Mouse (Mus musculus) embryonic facial prominence, embryonic 11.5 days (tissue): Measurements from ENCODE around the gene Mink1. TPM values are rescaled to one million over a fixed set of nuclear protein-coding genes. Genes with fewer than 3 reads are reported as not detected.

ENCODE experiments used
- ATAC-seq: fragments of 200-750 bp; cut with Nextera tagmentation; replicated peaks from 2 replicates; pipeline ENCODE4 v1.8.0; 2017; ENCODE audit warnings: low read depth; ENCODE audit not compliant: insufficient number of reproducible peaks, low FRiP score, low TSS enrichment
- DNase-seq: peaks from one replicate; pipeline ENCODE4 v3.0.0-alpha.2; 2015; ENCODE audit warnings: low spot score
- H3K27ac ChIP-seq: fragments of 300-500 bp; sonication (generic); replicated peaks from 2 replicates; pipeline ENCODE4 v1.5.1; 2014; ENCODE audit warnings: mild to moderate bottlenecking, low read depth, low read length, control low read depth
- H3K27me3 ChIP-seq: fragments of 300-500 bp; sonication (generic); 2 replicates; pipeline ENCODE4 v1.6.1; 2014; ENCODE audit warnings: mild to moderate bottlenecking, low read length, moderate library complexity, mixed read lengths; ENCODE audit not compliant: control insufficient read depth, insufficient read depth
- H3K36me3 ChIP-seq: fragments of 300-500 bp; sonication (generic); replicated peaks from 2 replicates; pipeline ENCODE4 v1.6.1; 2014; ENCODE audit warnings: low read depth, mild to moderate bottlenecking, low read length, moderate library complexity, mixed read lengths; ENCODE audit not compliant: control insufficient read depth, insufficient read depth
- H3K4me1 ChIP-seq: fragments of 300-500 bp; sonication (generic); 2 replicates; pipeline ENCODE4 v1.6.1; 2014; ENCODE audit warnings: low read length, mixed read lengths; ENCODE audit not compliant: control insufficient read depth, insufficient read depth
- H3K4me2 ChIP-seq: fragments of 300-500 bp; sonication (generic); 2 replicates; pipeline ENCODE4 v1.6.1; 2014; ENCODE audit warnings: low read depth, mild to moderate bottlenecking, control low read depth, low read length, moderate library complexity
- H3K4me3 ChIP-seq: fragments of 300-500 bp; sonication (generic); 2 replicates; pipeline ENCODE4 v1.5.1; 2014; ENCODE audit warnings: low read depth, low read length, control low read depth
- H3K9ac ChIP-seq: fragments of 300-500 bp; sonication (generic); replicated peaks from 2 replicates; pipeline ENCODE4 v1.6.1; 2014; ENCODE audit warnings: mild to moderate bottlenecking, control low read depth, low read length
- H3K9me3 ChIP-seq: fragments of 300-500 bp; sonication (generic); replicated peaks from 2 replicates; pipeline ENCODE4 v1.6.1; 2016; ENCODE audit warnings: mild to moderate bottlenecking, low read length, inconsistent platforms, mixed read lengths; ENCODE audit not compliant: control insufficient read depth
- WGBS: fragments of 180-500 bp; shearing (Covaris S2); extraction: QIAGEN DNeasy Blood & Tissue Kit; methylation state at CpG from one replicate; pipeline ENCODE4 v1.1.7; 2014; 5-methylcytosine and 5-hydroxymethylcytosine counted together
- polyA plus RNA-seq: library from polyadenylated mRNA; unstranded; fragments of >200 nt; fragmentation: Nextera tagmentation; extraction: Ambion mirVana; gene quantifications from 2 replicates; pipeline ENCODE4 v1.2.1, GENCODE M21; 2014

Gene Mink1
- polyA plus RNA-seq, 1 experiment from 2014 or later: 12.6 TPM

GRCm38 (mm10) chr11:70573872-70574271 is 11.2 kb downstream of the Mink1 start:
- Histone ChIP-seq H3K4me2 (no peak overlapping the region), H3K4me1 (no peaks in the 10 kb centered on the region), H3K27ac (no peak overlapping the region), H3K27me3 (no peaks in the 10 kb centered on the region), H3K9ac (no peak overlapping the region), H3K36me3 (no peaks in the 10 kb centered on the region), H3K9me3 (no peaks in the 10 kb centered on the region), H3K4me3 (no peak overlapping the region)
- WGBS: 79% methylated on average over 6 of the region's 6 CpGs
- DNase-seq: no peak
- no peak for ATAC-seq

- no peak for DNase-seq
Measured at GRCm38 (mm10) chr11:70577201-70577600, 14.5 kb downstream of the Mink1 start.

DNA sequence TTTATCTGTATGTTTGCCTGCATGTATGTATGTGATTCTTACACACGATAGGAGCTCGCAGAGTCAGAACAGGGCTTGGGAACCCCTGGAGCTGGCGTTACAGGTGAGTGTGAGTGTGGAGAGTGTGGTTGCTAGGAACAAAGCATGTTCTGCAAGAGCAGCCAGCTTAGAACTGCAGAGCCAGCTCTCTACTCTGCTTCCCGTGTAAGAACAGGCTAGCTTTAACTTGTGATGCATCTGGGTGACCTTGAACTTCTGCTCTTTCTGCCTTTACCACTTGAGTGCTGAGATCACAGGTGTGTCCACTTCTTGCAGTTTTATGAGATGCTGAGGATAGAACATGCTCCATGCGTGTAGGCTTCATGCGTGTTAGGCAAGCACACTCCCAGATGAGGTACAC is 16.3 kb downstream of the Mink1 start:
- H3K27ac ChIP-seq: no peak overlapping the region
- DNase-seq: no peak
- WGBS: 90% methylated on average over 6 of the region's 6 CpGs

More at GRCm38 (mm10) chr11:70577201-70577600, 14.5 kb downstream of the Mink1 start:
- WGBS: 84% methylated on average over 3 of the region's 3 CpGs
- H3K27ac ChIP-seq: no peak overlapping the region
- H3K4me3 ChIP-seq: no peak overlapping the region
- H3K4me2 ChIP-seq: no peak overlapping the region
- H3K4me1 ChIP-seq: peaks cover 3% of the 10 kb centered on the region; the same call in 1 of the 2 replicates
- H3K9ac ChIP-seq: no peak overlapping the region
- no peaks in the 10 kb centered on the region for H3K36me3 ChIP-seq
- H3K27me3 ChIP-seq: no peaks in the 10 kb centered on the region
- no peak for ATAC-seq
- no peaks in the 10 kb centered on the region for H3K9me3 ChIP-seq

GRCm38 (mm10) chr11:70579710-70580357 is 17.2 kb downstream of the Mink1 start:
- Histone ChIP-seq H3K36me3 (no peaks in the 10 kb centered on the region), H3K4me3 (no peak overlapping the region), H3K9ac (no peak overlapping the region), H3K4me1 (peaks cover 8% of the 10 kb centered on the region), H3K27ac (no peak overlapping the region), H3K9me3 (no peaks in the 10 kb centered on the region), H3K4me2 (no peak overlapping the region), H3K27me3 (no peaks in the 10 kb centered on the region)
- no peak for DNase-seq
- WGBS: 77% methylated on average over 9 of the region's 9 CpGs
- ATAC-seq: no peak

More for the DNA sequence above, 16.3 kb downstream of the Mink1 start:
- no peaks in the 10 kb centered on the region for H3K36me3 ChIP-seq
- peaks cover 8% of the 10 kb centered on the region for H3K4me1 ChIP-seq
- H3K4me3 ChIP-seq: no peak overlapping the region
- no peaks in the 10 kb centered on the region for H3K9me3 ChIP-seq
- H3K4me2 ChIP-seq: no peak overlapping the region
- no peak for ATAC-seq
- H3K27me3 ChIP-seq: no peaks in the 10 kb centered on the region
- H3K9ac ChIP-seq: no peak overlapping the region

DNA sequence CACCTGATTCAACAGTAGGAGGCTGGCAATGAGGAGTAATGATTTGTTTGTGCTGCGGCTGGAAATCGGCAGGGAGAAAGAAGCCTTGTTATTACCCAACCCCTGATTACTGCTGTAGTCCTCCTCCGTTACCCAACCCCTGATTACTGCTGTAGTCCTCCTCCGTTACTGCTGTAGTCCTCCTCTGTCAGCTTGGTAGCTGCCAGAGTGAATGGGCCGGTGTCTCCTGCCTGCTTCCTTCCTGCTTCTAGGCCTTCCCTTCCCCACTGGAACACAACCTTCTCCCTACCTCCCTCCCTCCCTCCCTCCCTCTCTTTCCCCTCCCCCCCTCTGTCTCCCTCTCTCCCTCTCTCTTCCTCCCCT is 17.7 kb downstream of the Mink1 start:
- H3K4me1 ChIP-seq: peaks cover 8% of the 10 kb centered on the region
- H3K4me2 ChIP-seq: no peak overlapping the region
- no peak for ATAC-seq
- 45% methylated on average over 5 of the region's 5 CpGs for WGBS
- H3K36me3 ChIP-seq: no peaks in the 10 kb centered on the region
- H3K4me3 ChIP-seq: no peak overlapping the region
- no peaks in the 10 kb centered on the region for H3K27me3 ChIP-seq
- DNase-seq: no peak
- no peak overlapping the region for H3K27ac ChIP-seq
- H3K9me3 ChIP-seq: no peaks in the 10 kb centered on the region
- H3K9ac ChIP-seq: no peak overlapping the region

- ATAC-seq (no peak), DNase-seq (no peak)
- H3K4me3 ChIP-seq: no peak overlapping the region
- no peaks in the 10 kb centered on the region for H3K36me3 ChIP-seq
- H3K4me1 ChIP-seq: peaks cover 8% of the 10 kb centered on the region
- no peak overlapping the region for H3K9ac ChIP-seq
- H3K4me2 ChIP-seq: no peak overlapping the region
- no peaks in the 10 kb centered on the region for H3K27me3 ChIP-seq
- no peak overlapping the region for H3K27ac ChIP-seq
- H3K9me3 ChIP-seq: no peaks in the 10 kb centered on the region
- 87% methylated on average over 3 of the region's 3 CpGs for WGBS
Measured at GRCm38 (mm10) chr11:70580921-70581320, 18.2 kb downstream of the Mink1 start.

- no peak for DNase-seq
- 53% methylated on average over 3 of the region's 3 CpGs for WGBS
- no peak overlapping the region for H3K4me3 ChIP-seq
- H3K36me3 ChIP-seq: no peaks in the 10 kb centered on the region
- no peaks in the 10 kb centered on the region for H3K27me3 ChIP-seq
- ATAC-seq: no peak
- H3K4me2 ChIP-seq: no peak overlapping the region
- no peaks in the 10 kb centered on the region for H3K9me3 ChIP-seq
- H3K9ac ChIP-seq: no peak overlapping the region
- H3K4me1 ChIP-seq: peaks cover 8% of the 10 kb centered on the region
- H3K27ac ChIP-seq: no peak overlapping the region
Measured at GRCm38 (mm10) chr11:70582196-70582595, 19.5 kb downstream of the Mink1 start.

DNA sequence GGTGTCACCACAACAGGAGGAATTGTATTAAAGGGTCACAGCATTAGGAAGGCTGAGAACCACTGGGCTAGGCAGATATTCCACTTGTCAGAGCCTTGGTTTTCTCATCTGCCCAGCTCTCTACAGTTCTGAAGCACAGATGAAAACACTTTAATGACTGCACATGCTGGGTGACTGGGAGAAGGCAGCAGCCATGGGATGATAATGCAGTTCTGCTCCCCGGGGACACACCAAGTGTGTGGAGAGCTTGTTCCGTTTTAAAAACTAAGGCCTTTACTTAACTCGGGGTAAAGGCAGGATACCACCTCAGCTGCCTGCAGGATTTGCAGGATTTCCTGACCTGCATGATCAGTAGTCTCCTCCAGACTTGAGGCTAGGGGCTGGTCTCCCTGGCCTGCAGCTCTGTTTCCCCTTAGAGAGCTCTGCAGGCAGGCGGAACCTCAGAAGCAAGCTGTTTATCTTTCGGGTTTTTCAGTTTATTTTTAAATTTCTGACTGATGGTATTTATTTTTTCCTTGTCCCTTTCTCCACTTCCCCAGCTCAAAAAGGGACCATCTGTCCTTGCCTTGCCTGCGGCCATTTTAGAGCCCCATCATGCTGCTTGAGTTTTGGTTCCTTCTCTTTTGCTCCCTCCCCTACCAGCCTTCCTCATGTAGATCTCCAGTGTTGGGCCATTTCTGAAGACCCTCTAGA is 20.5 kb downstream of the Mink1 start:
- Histone ChIP-seq H3K9ac (no peak overlapping the region), H3K36me3 (no peaks in the 10 kb centered on the region), H3K4me1 (peaks cover 8% of the 10 kb centered on the region), H3K4me2 (no peak overlapping the region), H3K27me3 (no peaks in the 10 kb centered on the region), H3K9me3 (no peaks in the 10 kb centered on the region), H3K4me3 (no peak overlapping the region), H3K27ac (no peak overlapping the region; the same call in 1 of the 2 replicates)
- ATAC-seq (no peak), DNase-seq (no peak)
- WGBS: 59% methylated on average over 6 of the region's 6 CpGs
